Mouse (Mus musculus) lung, embryonic 15.5 days (tissue): Measurements from ENCODE around the gene Prpf8. TPM values are rescaled to one million over a fixed set of nuclear protein-coding genes. Genes with fewer than 3 reads are reported as not detected.

Experiments
- ATAC-seq: fragments of 200-750 bp; cut with Nextera tagmentation; 2 replicates; pipeline ENCODE4 v1.8.0; 2017; ENCODE audit warnings: moderate number of reproducible peaks, borderline replicate concordance; ENCODE audit not compliant: low FRiP score, low TSS enrichment; ENCODE audit errors: extremely low read depth
- H3K27ac ChIP-seq: fragments of 300-500 bp; sonication (generic); 2 replicates; pipeline ENCODE4 v1.5.1; 2015; ENCODE audit warnings: moderate library complexity, mild to moderate bottlenecking, inconsistent platforms
- H3K27me3 ChIP-seq: fragments of 300-500 bp; sonication (generic); 2 replicates; pipeline ENCODE4 v1.6.1; 2015; ENCODE audit warnings: inconsistent platforms
- H3K36me3 ChIP-seq: fragments of 300-500 bp; sonication (generic); 2 replicates; pipeline ENCODE4 v1.6.1; 2015; ENCODE audit warnings: inconsistent platforms
- H3K4me1 ChIP-seq: fragments of 300-500 bp; sonication (generic); 2 replicates; pipeline ENCODE4 v1.6.1; 2015; ENCODE audit warnings: inconsistent platforms
- H3K4me2 ChIP-seq: fragments of 300-500 bp; sonication (generic); 2 replicates; pipeline ENCODE4 v1.6.1; 2015; ENCODE audit warnings: inconsistent platforms, mild to moderate bottlenecking, moderate library complexity
- H3K4me3 ChIP-seq: fragments of 300-500 bp; sonication (generic); 2 replicates; pipeline ENCODE4 v1.5.1; 2015; ENCODE audit warnings: mild to moderate bottlenecking, inconsistent platforms
- H3K9ac ChIP-seq: fragments of 300-500 bp; sonication (generic); 2 replicates; pipeline ENCODE4 v1.6.1; 2015; ENCODE audit warnings: inconsistent platforms
- H3K9me3 ChIP-seq: fragments of 300-500 bp; sonication (generic); 2 replicates; pipeline ENCODE4 v1.6.1; 2016; ENCODE audit warnings: inconsistent platforms
- WGBS: fragments of 180-500 bp; shearing (Covaris S2); methylation state at CpG from one replicate; pipeline ENCODE4 v1.1.7; 2015; 5-methylcytosine and 5-hydroxymethylcytosine counted together
- polyA plus RNA-seq: library from polyadenylated mRNA; unstranded; fragments of >200 nt; fragmentation: Nextera tagmentation; extraction: Ambion mirVana; gene quantifications from 2 replicates; pipeline ENCODE4 v1.2.1, GENCODE M21; 2015

Gene Prpf8
- polyA plus RNA-seq, 1 experiment from 2014 or later: 56.9 TPM

DNA sequence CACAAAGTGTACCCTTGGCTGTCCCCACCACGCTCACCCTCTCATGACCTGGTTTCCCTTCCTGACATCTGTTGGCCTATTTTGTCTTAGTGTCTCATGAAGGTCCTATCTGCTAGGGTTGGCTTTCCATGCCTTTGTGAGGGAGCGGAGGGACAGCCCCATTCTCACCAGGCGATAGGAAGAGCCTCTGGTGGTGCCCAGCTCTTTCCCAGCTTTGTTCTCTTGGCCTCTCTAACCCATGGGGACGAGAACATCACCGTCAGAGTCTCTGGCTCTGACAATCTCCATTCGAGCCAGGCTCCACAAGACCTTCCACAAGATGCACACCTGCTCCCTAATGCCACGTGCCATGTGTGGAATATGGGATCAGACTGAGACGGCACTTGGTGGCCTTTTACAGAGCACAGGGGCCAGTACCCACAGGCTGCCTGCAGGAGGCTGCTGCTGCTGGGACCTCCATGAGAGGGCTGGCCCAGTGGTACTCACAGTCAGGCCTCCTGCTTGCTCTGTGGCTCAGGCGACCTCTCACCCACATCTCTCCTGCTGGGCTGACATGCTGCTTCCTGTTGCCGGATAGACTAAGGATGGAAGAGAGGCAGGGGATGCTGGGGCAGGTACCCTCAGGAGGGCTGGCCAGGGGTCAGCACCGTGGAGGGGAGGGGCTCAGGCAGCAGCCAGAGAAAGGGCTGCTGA is 51.0 kb downstream of the Prpf8 start:
- Histone ChIP-seq H3K9ac (no peak overlapping the region), H3K27me3 (no peaks in the 10 kb centered on the region), H3K27ac (peak overlapping the region; percentile 85), H3K9me3 (no peaks in the 10 kb centered on the region), H3K4me1 (peaks cover 48% of the 10 kb centered on the region), H3K4me3 (no peak overlapping the region), H3K4me2 (no peak overlapping the region), H3K36me3 (no peaks in the 10 kb centered on the region)
- peak; percentile 48; the same call in 1 of the 2 replicates for ATAC-seq
- 41% methylated on average over 11 of the region's 11 CpGs for WGBS

- H3K4me2 ChIP-seq: no peak overlapping the region
- H3K36me3 ChIP-seq: no peaks in the 10 kb centered on the region
- H3K27me3 ChIP-seq: no peaks in the 10 kb centered on the region
- peak; percentile 15; the same call in 1 of the 2 replicates for ATAC-seq
- WGBS: 45% methylated on average over 9 of the region's 9 CpGs
- peaks cover 42% of the 10 kb centered on the region for H3K4me1 ChIP-seq
- H3K4me3 ChIP-seq: no peak overlapping the region
- peak overlapping the region; percentile 85 for H3K27ac ChIP-seq
- H3K9me3 ChIP-seq: no peaks in the 10 kb centered on the region
- H3K9ac ChIP-seq: no peak overlapping the region
These were observed 51.8 kb downstream of the Prpf8 start for GRCm38 (mm10) chr11:75538184-75538969.

DNA sequence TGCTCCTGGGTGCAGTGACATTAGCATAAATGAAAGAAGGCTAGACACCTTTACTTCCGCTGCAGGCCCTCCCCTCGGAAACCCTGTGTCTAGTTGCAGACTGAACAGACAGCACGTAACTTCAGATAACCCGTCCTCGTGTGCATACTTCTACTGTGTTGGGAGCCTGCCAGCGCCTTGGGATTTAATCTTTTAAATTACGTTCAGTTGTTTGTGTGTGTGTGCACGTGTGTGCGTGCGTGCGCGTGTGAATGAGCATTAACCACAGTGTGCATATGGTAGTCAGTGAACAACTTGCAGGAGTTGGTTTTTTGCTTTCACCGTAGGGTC is 52.3 kb downstream of the Prpf8 start:
- H3K4me3 ChIP-seq: no peak overlapping the region
- H3K9ac ChIP-seq: no peak overlapping the region
- no peaks in the 10 kb centered on the region for H3K9me3 ChIP-seq
- no peaks in the 10 kb centered on the region for H3K27me3 ChIP-seq
- no peak for ATAC-seq
- 69% methylated on average over 13 of the region's 13 CpGs for WGBS
- no peaks in the 10 kb centered on the region for H3K36me3 ChIP-seq
- peaks cover 42% of the 10 kb centered on the region for H3K4me1 ChIP-seq
- no peak overlapping the region for H3K4me2 ChIP-seq
- H3K27ac ChIP-seq: peak overlapping the region; percentile 85

- no peak overlapping the region for H3K9ac ChIP-seq
- WGBS: 82% methylated on average over 8 of the region's 8 CpGs
- peaks cover 32% of the 10 kb centered on the region for H3K4me1 ChIP-seq
- H3K27me3 ChIP-seq: no peaks in the 10 kb centered on the region
- no peak overlapping the region for H3K4me2 ChIP-seq
- no peak for ATAC-seq
- H3K36me3 ChIP-seq: no peaks in the 10 kb centered on the region
- no peaks in the 10 kb centered on the region for H3K9me3 ChIP-seq
- H3K4me3 ChIP-seq: no peak overlapping the region
- no peak overlapping the region for H3K27ac ChIP-seq
These were observed 53.6 kb downstream of the Prpf8 start for GRCm38 (mm10) chr11:75540209-75540608.

DNA sequence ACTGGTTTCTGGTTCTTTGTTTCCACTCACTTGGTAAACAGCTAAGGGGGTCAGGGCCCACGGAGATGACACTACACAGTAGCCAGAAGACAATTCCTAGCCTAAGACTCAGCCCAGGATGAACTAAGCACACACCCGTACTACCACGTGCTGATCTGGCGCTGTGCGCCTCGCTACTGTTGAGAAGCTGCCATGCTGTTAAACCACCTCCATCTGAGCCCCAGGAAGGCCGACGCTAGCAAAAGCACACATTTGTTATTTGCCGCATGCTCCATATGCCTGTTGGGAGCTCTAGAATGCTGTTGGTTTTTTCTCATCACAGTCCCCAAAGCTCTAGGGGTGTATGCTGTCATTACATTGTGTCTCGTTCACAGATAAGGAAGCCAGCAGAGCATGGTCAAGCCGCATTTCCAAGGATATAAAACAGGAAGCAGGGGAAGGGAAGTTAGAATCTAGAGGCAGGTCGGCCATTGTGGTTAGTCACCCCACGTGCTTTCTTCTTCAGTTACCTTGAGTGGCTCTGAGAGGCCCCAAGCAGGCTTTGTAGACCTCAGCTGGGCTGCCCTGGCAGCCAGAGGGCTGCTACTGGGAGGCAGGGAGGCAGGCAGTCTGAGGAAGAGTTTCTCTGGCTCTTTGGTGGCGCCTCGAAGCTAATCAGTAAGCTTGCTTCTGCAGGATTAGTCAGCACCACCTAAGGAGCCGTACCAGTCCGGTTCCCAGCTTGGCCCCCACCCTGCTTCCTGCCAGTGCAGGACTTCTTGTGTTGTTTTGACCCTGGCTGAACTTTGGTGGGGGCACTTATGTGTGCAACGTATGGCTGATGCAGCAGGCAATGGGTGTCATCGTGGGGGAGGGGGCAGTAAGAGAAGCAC is 54.3 kb downstream of the Prpf8 start:
- WGBS: 62% methylated on average over 19 of the region's 19 CpGs
- ATAC-seq: no peak; the same call in 1 of the 2 replicates
- H3K9ac ChIP-seq: no peak overlapping the region
- H3K4me2 ChIP-seq: no peak overlapping the region
- H3K4me3 ChIP-seq: no peak overlapping the region
- peak overlapping the region; percentile 39; the same call in 1 of the 2 replicates for H3K27ac ChIP-seq
- no peaks in the 10 kb centered on the region for H3K9me3 ChIP-seq
- no peaks in the 10 kb centered on the region for H3K36me3 ChIP-seq
- no peaks in the 10 kb centered on the region for H3K27me3 ChIP-seq
- H3K4me1 ChIP-seq: peaks cover 29% of the 10 kb centered on the region

- ATAC-seq: no peak
- Histone ChIP-seq H3K27ac (no peak overlapping the region), H3K9ac (no peak overlapping the region), H3K4me2 (no peak overlapping the region), H3K4me1 (peaks cover 17% of the 10 kb centered on the region), H3K27me3 (no peaks in the 10 kb centered on the region), H3K36me3 (no peaks in the 10 kb centered on the region), H3K9me3 (no peaks in the 10 kb centered on the region), H3K4me3 (no peak overlapping the region)
- 83% methylated on average over 9 of the region's 9 CpGs for WGBS
These were observed 58.1 kb downstream of the Prpf8 start for GRCm38 (mm10) chr11:75544713-75545112.

DNA sequence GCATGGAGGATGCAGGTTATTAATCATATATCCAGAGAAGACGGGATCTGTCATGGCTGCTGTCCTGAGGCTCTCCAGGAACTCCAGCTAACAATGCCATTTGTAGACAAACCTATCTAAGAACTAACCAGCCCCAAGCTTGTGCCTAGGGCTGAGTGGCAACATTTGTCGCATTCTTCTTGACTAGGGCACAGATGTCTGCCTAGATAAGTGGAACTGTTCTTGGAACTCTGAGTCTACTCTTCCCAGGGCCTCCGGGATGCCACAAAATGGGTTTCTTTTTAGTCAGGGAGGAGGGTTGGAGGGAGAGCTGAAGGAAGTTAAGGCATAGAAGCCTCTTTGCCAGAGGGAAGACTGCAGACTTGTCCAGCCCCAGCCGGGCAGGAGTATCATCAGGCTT is 59.4 kb downstream of the Prpf8 start:
- Histone ChIP-seq H3K4me2 (no peak overlapping the region), H3K27ac (no peak overlapping the region), H3K9me3 (no peaks in the 10 kb centered on the region), H3K9ac (no peak overlapping the region), H3K4me1 (peaks cover 22% of the 10 kb centered on the region), H3K27me3 (no peaks in the 10 kb centered on the region), H3K4me3 (no peak overlapping the region), H3K36me3 (no peaks in the 10 kb centered on the region)
- ATAC-seq: no peak
- WGBS: 58% methylated on average over 4 of the region's 4 CpGs

DNA sequence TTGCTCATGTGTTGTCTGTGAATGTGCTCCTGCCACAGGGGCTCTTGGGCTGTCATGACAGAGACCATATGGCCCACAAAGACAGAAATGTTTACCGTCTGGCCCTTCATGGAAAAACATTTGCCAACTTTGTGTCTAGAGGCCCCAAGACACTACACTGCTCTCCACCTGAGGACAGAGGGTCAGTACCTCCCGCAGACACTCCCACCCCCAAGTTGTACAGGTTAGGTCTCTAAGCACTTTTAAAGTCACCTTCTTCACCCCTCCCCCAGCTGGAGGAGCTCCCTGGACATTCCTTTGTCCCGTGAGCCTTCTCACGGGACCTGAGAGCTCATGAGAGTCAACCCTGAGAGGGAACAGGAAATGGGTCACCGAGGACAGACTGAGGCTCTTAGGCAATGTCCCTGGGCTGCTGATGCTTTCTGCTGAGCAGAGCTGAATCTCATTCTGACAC is 63.1 kb downstream of the Prpf8 start:
- Histone ChIP-seq H3K27ac (peak overlapping the region; percentile 62), H3K9ac (no peak overlapping the region)
- 22% methylated on average over 5 of the region's 5 CpGs for WGBS

DNA sequence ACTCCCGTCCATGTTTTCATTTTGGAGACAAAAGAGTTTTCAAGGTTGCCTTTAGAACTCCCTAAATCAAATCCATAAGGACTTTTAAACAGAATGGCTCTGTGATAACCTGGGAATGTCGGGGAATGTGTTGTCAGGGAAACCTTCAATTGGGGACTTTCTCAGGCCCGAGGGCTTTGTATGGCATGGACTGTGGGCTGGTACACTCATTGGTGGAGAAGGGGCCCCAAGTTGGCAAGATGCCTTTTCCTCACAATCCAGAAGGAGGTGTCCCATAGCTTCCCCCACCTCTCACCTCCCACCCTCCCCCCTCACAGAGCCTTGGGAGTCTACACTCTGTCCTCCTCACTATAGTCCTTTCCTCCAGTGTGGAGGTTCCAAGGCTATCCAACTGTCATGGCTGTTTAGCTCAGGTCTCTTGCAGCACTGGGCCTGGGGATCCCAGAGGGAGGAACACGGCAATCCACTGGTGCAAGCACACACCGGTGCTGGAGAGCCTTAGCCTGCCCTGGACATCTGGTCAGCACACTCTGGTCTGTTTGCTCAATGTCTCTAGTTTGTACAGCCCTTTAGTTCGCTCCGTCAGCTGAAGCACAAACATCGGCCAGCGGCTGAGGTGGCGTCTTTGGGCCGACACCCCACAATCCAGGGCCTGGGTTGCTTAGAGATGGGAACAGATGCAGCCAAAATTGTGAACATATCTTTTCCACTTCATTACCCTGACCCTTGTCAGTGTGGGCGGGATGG is 63.8 kb downstream of the Prpf8 start:
- Histone ChIP-seq H3K4me1 (peaks cover 32% of the 10 kb centered on the region), H3K9me3 (no peaks in the 10 kb centered on the region), H3K27ac (peak overlapping the region; percentile 62), H3K9ac (peak overlapping the region; percentile 8; the same call in 1 of the 2 replicates), H3K27me3 (no peaks in the 10 kb centered on the region), H3K36me3 (no peaks in the 10 kb centered on the region), H3K4me2 (no peak overlapping the region), H3K4me3 (no peak overlapping the region)
- peak; percentile 20; the same call in 1 of the 2 replicates for ATAC-seq
- 39% methylated on average over 12 of the region's 12 CpGs for WGBS

More for the DNA sequence above, 63.1 kb downstream of the Prpf8 start:
- H3K4me2 ChIP-seq: no peak overlapping the region
- no peaks in the 10 kb centered on the region for H3K36me3 ChIP-seq
- peaks cover 32% of the 10 kb centered on the region for H3K4me1 ChIP-seq
- H3K27me3 ChIP-seq: no peaks in the 10 kb centered on the region
- H3K9me3 ChIP-seq: no peaks in the 10 kb centered on the region
- no peak for ATAC-seq
- H3K4me3 ChIP-seq: no peak overlapping the region

GRCm38 (mm10) chr11:75551321-75551720 is 64.7 kb downstream of the Prpf8 start:
- peaks cover 32% of the 10 kb centered on the region for H3K4me1 ChIP-seq
- H3K9ac ChIP-seq: no peak overlapping the region
- no peak overlapping the region for H3K4me2 ChIP-seq
- H3K36me3 ChIP-seq: no peaks in the 10 kb centered on the region
- 88% methylated on average over 5 of the region's 5 CpGs for WGBS
- no peaks in the 10 kb centered on the region for H3K9me3 ChIP-seq
- H3K27me3 ChIP-seq: no peaks in the 10 kb centered on the region
- H3K4me3 ChIP-seq: no peak overlapping the region
- no peak for ATAC-seq
- no peak overlapping the region for H3K27ac ChIP-seq

DNA sequence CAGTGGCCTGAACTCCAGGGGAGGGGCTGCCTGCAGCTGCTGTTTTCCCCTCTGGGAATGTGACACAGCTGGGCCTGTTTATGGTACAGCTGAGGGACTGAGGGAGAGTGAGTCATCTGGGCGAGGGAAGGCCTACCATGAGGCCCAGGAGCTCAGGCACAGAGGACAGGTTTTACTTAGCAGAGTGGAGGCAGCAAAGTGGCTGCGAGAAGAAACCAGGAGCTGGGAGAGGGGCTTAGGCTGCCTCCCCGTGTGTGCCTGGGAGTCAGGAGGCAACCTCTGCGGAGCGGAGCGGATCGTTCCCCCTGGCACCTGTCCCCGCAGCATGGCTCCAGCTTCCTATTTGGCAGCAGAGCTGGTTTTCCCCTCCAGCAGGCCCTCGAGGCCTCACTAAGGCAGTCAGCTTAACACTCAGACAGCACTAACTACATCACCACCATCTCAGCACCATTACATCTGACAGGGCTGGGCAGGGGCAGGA is 65.4 kb downstream of the Prpf8 start:
- Histone ChIP-seq H3K9ac (no peak overlapping the region), H3K27ac (peak overlapping the region; percentile 60), H3K4me2 (no peak overlapping the region), H3K27me3 (no peaks in the 10 kb centered on the region), H3K36me3 (no peaks in the 10 kb centered on the region), H3K4me3 (no peak overlapping the region), H3K4me1 (peaks cover 32% of the 10 kb centered on the region), H3K9me3 (no peaks in the 10 kb centered on the region)
- ATAC-seq: peak; percentile 58
- WGBS: 56% methylated on average over 9 of the region's 9 CpGs
